Mouse (Mus musculus) small intestine, adult 2 months (tissue): ENCODE measurements at regions not wholly inside any gene's neighbourhood (a gene's known extent, or its start where the extent isn't known, plus 50 kb on each side); places are given as distances from the start of the nearest gene placed in this dataset.

ENCODE experiments used
- CTCF ChIP-seq: fragments of 200-500 bp; IDR thresholded peaks from 2 replicates; pipeline ENCODE4 v1.5.1; 2012; ENCODE audit warnings: low read depth, mild to moderate bottlenecking, control low read depth, inconsistent platforms, low read length, moderate library complexity, mixed read lengths; ENCODE audit not compliant: insufficient replicate concordance, insufficient read length; ENCODE audit errors: extremely low read depth
- POLR2A ChIP-seq: fragments of 200-500 bp; IDR thresholded peaks from 2 replicates; pipeline ENCODE4 v1.6.1; 2012; ENCODE audit warnings: low read depth, mild to moderate bottlenecking, control low read depth, inconsistent platforms, low read length, moderate library complexity

DNA sequence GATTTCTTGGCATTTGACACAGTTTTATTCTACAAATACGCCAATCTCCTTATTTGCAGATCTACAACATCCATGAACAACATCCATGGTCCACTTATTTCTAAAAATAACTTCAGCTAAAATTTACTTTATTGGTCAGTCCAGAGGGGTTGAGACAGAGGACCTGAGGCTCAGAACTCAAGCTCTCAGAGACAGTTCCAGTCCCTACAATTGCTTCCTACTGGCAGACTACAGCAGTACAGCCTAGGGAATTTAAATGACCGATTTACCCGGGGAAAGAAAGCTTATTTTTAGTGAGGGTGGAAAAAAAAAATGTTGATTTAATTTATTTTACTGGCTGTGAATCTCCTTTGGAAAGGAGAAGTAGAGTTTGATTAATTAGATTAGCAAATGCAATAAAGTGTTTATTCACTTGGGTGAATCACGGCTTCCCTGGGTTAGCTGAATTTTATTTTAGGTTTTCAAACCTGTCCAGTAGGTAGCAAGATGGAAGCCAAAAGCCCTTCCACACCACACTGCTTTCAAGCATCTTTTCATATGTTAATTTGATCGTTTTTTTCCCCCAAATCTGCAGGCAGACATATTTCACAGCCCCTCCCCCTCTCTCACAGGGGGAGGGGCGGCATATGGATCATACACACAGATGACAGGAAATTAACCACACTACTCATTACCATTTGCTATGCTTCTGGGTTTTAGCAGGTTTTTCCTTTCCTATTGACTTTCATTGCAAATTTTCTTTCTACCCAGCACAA, 143.0 kb downstream of the Sox4 start:
- no peak for TF ChIP-seq POLR2A
- no peak for TF ChIP-seq CTCF
